Mouse (Mus musculus): ENCODE data around the gene Smyd3.
A peak's percentile ranks its signal among the peaks of the same experiment; 100 is the strongest.

Smyd3 gene

GRCm38 (mm10) chr1:179458236-179458986 lies 59.4 kb downstream of the Smyd3 start:
- peak; percentile 48 to 85 for DNase-seq

GRCm38 (mm10) chr1:179454600-179454999 lies 63.2 kb downstream of the Smyd3 start:
- no peak for DNase-seq

DNA sequence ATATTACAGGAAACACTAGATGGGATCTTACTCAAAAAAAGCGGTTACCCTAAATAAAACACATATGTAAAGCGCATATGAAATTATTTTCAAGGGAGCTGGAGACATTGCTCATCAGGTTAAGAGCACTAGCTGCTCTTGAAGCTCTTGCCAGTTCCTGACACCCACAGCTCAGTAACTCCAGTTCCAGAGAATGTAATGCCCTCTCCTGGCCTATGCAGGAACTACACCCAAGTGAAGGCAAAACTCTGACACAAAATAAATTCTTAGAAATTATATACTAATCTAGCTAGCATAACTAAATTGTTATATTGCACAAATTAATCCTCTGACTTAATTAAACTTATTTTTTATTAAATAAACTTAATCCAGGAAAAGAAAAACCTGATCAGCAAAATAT lies 66.6 kb downstream of the Smyd3 start:
- peak in 1 of 2 experiments; percentile 36 for DNase-seq

- no peak for DNase-seq
These were observed 71.0 kb downstream of the Smyd3 start for GRCm38 (mm10) chr1:179446845-179447212.

DNA sequence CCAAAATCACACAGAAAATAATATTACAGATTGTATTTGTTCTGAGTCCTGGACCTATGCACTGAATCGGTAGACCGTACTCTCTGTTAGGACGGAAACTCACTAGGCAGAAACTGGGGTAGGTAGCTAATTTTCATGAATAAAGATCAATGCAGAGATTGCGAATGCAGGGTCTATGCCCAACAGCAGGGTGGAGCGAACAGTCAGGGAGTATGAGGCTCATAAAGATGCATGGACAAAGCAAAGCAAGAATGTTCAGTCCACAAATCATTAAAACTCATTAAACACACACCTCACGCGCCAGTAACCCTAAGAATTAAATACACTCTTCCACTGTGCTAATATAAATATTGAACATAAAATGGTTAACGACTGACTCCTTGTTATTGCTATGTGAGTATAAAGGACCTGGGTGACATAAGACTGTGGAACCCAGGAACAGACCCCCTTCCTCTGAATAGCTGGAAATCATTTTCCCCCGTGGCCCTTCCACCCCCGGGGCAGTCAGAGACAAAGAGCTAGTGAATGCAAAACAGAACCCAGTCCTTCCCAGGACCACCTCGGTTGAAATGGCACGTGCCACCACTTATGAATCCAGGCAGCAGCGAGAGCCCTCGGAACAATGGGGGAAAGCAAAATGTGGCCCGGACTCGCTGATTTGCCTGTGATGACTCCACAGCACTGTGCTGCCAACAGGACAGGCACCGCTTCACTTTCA lies 71.6 kb downstream of the Smyd3 start:
- peak; percentile 27 to 58 for DNase-seq

GRCm38 (mm10) chr1:179443835-179444234 lies 74.0 kb downstream of the Smyd3 start:
- DNase-seq = no peak

DNA sequence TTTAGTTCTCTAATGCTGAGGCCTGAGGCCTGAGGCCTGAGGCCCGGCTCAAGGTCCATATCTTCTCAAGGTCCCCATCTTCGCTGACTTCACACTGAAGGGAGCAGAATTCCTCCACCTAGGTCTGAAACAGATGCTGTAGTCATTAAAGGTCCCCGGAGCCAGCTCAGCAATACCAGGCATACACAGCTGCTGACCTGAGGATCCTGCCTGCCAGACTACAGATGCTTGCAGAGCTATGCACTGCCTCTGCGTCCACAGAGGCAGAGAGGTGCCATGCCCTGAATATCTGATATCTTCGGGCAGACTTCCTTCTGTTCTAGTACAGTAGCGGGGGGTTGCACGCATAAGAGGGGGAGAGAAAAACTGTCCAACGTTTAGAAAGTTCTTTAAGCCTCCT lies 74.4 kb downstream of the Smyd3 start:
- DNase-seq = no peak

DNA sequence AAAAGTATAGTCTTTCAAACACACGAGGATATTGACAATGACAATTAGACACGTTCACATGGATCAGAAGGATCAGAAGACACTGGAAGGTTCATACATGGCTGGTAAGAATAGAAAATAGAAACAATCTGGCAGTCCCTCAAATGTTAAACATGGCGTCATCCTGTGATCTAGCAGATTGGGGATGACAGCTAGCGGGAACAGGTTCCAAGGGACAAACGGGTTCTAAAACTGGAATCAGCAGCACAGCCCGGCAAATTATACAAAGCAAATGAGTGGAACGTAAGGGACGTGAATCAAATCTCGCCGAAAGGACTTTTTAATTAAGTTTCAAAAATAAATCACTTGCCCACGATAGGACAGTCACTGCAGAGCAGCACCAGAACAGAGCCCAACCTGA lies 81.2 kb downstream of the Smyd3 start:
- DNase-seq = no peak

- DNase-seq = no peak
These were observed 83.2 kb downstream of the Smyd3 start for GRCm38 (mm10) chr1:179434443-179435260.

- DNase-seq = no peak
These were observed 84.0 kb downstream of the Smyd3 start for GRCm38 (mm10) chr1:179433828-179434227.

DNA sequence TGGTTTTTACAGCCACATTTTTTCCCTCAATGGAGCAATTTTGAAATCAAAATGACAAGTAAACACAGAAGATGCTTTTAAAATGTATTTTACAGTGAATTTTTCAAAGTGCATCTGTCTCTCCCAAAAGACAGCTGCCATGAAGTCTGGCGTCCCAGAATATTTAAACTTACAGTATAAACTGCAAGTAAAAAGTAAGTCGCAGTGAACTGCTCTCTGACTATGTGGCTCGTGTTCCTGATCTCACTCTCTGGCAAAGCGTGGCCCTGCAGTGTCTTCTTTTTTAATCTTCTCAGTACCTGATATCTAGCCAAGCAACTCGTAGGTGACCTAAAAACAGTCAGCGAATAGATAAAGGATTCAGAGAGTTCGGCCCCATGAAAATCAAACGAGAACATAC lies 84.5 kb downstream of the Smyd3 start:
- DNase-seq = no peak

DNA sequence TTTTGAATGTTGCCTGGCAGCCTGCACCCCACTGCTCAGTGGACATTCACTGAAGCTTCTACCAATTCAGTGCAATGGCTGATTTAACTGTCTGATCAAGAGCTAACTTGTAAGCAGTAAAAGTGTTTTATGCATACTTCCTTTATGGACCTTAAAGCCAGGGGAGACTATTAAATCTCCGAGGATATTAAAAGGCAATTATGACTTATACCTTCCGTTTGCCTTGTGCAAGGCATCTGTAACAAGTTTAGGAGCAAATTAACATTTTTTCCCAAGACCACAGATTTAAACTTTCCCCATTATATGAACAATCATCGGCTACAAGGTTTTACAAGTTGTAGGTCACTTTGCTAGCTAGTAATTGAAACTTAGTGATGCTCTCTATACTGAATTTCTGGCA lies 87.8 kb downstream of the Smyd3 start:
- no peak for DNase-seq

- no peak for DNase-seq
These were observed 92.9 kb downstream of the Smyd3 start for GRCm38 (mm10) chr1:179424879-179425472.

GRCm38 (mm10) chr1:179419091-179419490 lies 98.8 kb downstream of the Smyd3 start:
- DNase-seq = no peak

- no peak for DNase-seq
These were observed 109.8 kb downstream of the Smyd3 start for GRCm38 (mm10) chr1:179408086-179408485.

DNA sequence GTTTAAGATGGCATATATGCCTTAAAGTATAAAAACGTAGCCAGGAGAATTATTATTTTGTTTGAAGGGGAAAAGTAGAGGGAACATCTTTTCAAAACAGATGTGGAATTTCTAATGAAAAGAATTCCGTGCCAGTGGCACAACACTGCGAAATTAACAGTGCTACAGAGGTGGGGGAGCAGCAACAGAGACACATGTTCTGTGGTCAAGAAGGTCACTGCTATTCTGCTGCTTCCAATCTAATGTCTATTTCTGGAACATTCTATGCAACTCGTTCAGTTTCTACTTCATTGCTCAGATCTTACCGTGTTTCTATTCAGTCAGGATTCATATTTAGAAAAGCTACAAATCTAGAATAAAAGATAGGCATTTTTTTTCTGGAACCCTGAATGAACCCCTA lies 117.0 kb downstream of the Smyd3 start:
- no peak for DNase-seq

GRCm38 (mm10) chr1:179398639-179399038 lies 119.2 kb downstream of the Smyd3 start:
- DNase-seq = no peak

DNA sequence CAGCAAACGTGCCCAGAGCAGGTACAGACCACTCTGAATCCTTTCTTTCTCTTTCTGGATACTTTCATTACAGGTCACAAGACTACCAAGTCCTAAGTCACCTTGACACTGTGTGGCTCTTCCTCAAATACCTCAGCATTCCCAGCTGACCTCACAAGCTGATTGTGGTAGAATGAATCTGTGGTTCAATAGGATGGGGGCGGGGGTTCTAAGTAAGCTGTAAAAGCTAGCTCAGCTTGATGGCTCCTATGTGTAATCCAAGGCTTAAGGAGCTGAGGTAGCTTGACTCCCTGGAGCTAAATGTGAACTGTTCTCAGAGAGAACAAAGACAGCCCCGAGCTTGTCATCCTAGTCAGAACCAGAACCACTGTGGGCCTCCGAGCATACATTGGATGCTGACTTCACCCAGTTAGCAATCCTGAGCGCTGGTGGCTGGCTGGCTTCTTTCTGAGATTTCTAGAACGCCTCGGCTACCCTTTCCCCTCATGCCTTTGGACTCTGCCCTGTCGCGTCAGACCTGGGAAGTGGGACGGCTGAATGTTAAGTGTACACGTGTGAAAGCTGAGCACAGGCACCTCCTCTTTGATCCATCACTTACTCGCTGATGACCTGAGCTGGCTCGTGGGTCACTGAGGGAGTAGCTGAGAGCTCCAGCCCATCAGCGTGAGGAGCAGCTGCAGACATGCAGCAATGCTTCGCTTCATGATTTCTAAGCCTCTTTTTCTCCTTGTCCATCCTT lies 131.4 kb downstream of the Smyd3 start:
- DNase-seq = no peak

DNA sequence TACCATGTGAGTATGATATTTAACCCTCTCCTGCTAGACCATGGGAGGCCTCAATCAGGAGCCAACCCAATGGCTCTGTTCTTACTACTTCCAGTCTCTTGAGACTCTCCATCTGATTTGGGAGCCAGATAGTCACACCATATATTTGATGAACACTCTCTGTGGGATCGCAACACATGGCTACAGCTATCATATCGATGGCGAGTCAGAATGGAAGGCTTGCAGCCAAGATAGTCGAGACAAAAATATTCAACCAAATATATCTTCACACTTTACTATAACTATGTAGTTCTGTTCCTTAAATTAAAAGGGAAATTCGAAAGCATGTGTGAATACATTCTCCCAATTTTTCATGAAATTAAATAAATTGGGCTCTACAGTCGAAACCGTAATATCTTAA lies 132.2 kb downstream of the Smyd3 start:
- DNase-seq = no peak

GRCm38 (mm10) chr1:179384296-179384695 lies 133.5 kb downstream of the Smyd3 start:
- DNase-seq = no peak

- DNase-seq = no peak
These were observed 139.7 kb downstream of the Smyd3 start for GRCm38 (mm10) chr1:179378102-179378501.

DNA sequence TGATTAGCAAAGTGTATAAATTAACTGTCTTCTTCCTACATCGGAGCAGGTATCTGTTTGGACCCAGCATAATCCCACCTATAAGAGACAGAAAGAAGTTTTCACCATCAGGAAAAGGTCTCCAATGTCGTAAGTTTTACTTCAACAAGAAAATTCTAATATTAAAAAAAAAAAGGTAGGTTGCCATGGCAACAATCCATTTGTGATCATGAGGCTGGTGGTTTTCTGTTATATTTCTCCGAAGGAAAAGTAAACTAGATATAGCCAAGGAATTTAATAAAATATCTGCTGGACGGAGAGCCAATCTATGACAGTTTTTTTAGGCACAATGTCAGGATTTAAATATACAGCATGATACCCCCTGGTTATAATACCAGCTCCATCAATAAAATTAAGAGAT lies 142.9 kb downstream of the Smyd3 start:
- no peak for DNase-seq

GRCm38 (mm10) chr1:179373911-179374310 lies 143.9 kb downstream of the Smyd3 start:
- no peak for DNase-seq

Measured in lung, postnatal 4 days (tissue).